Mouse (Mus musculus) hindbrain, embryonic 15.5 days (tissue): ENCODE data around the gene Tmem37. TPM values are rescaled to one million over a fixed set of nuclear protein-coding genes. Genes with fewer than 3 reads are reported as not detected.
"Not testable (repeated sequence)": the region's sequence is repeated elsewhere in the genome, so short reads cannot be mapped to it uniquely, and the experiment has no call there.

Source experiments
- ATAC-seq: fragments of 200-750 bp; cut with Nextera tagmentation; 2 replicates; pipeline ENCODE4 v1.8.0; 2017; ENCODE audit warnings: low read depth, moderate number of reproducible peaks, moderate TSS enrichment; ENCODE audit not compliant: low FRiP score
- H3K27ac ChIP-seq: fragments of 300-500 bp; sonication (generic); replicated peaks from 2 replicates; pipeline ENCODE4 v1.5.1; 2015; ENCODE audit warnings: mild to moderate bottlenecking, inconsistent platforms
- H3K27me3 ChIP-seq: fragments of 300-500 bp; sonication (generic); 2 replicates; pipeline ENCODE4 v1.6.1; 2015; ENCODE audit warnings: control low read depth, inconsistent platforms
- H3K36me3 ChIP-seq: fragments of 300-500 bp; sonication (generic); 2 replicates; pipeline ENCODE4 v1.6.1; 2015; ENCODE audit warnings: control low read depth, inconsistent platforms
- H3K4me1 ChIP-seq: fragments of 300-500 bp; sonication (generic); replicated peaks from 2 replicates; pipeline ENCODE4 v1.6.1; 2015; ENCODE audit warnings: control low read depth, inconsistent platforms
- H3K4me2 ChIP-seq: fragments of 300-500 bp; sonication (generic); 2 replicates; pipeline ENCODE4 v1.6.1; 2015; ENCODE audit warnings: moderate library complexity, mild to moderate bottlenecking, inconsistent platforms
- H3K4me3 ChIP-seq: fragments of 300-500 bp; sonication (generic); 2 replicates; pipeline ENCODE4 v1.5.1; 2015; ENCODE audit warnings: mild to moderate bottlenecking, inconsistent platforms
- H3K9ac ChIP-seq: fragments of 300-500 bp; sonication (generic); 2 replicates; pipeline ENCODE4 v1.6.1; 2015; ENCODE audit warnings: inconsistent platforms
- H3K9me3 ChIP-seq: fragments of 300-500 bp; sonication (generic); 2 replicates; pipeline ENCODE4 v1.6.1; 2016; ENCODE audit warnings: control low read depth, inconsistent platforms
- WGBS: fragments of 180-500 bp; shearing (Covaris S2); methylation state at CpG from one replicate; pipeline ENCODE4 v1.1.7; 2015; 5-methylcytosine and 5-hydroxymethylcytosine counted together
- polyA plus RNA-seq: library from polyadenylated mRNA; unstranded; fragments of >200 nt; fragmentation: Nextera tagmentation; extraction: Ambion mirVana; gene quantifications from 2 replicates; pipeline ENCODE4 v1.2.1, GENCODE M21; 2015

Tmem37 gene
- polyA plus RNA-seq, 1 experiment from 2014 or later = 7.6 TPM

DNA sequence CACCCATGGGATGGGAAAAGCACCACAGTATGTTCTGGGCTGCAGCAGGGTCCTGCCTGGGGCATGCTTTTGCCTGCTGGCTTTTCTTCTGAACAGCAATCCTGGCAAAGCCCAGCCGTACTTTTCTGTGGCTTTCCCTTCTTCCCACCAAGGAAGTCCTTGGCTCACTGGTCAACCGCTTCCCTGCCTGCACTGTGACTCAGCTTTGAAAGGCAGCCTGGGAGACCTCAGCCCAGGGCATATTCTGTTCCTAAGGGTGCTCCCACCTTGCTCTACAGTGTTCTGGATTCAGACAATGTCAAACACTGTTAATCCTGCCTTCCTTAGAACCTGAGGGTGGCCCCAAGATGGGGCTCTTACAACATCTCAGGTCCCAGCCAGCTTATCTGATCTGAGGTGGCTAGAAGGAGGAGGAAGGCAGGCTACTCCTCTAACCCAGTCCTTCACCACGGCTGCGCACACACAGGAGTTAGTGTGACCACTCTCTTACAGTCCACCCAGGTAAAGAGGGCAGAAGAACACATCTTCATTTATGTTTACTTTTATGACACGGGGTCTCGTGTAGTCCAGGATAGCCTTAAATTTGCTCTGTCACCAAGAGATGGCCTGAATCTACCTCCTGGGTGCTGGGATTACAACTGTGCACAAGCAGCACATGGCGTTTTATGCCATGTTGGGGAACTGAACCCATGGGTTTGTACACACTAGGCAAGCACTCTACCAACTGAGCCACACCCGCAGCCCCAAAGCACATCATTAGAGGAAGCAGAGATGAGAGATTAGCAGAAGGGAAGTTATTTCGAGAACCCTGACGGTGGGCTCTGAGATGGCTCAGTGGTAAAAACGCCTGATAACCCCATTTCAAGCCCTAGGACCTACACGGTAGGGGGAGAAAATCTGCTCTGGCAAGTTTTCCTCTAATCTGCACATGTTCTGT is 38.6 kb upstream of the Tmem37 start:
- H3K9ac ChIP-seq = no peak overlapping the region
- H3K4me2 ChIP-seq = no peak overlapping the region
- H3K27ac ChIP-seq = no peak overlapping the region
- H3K27me3 ChIP-seq = no peaks in the 10 kb centered on the region
- H3K36me3 ChIP-seq = peaks cover 12% of the 10 kb centered on the region
- H3K4me3 ChIP-seq = no peak overlapping the region
- H3K4me1 ChIP-seq = 0 out of 2 replicates have a peak, but pooled peaks cover 9% of the 10 kb centered on the region
- 94% methylated on average over 12 of the region's 12 CpGs for WGBS
- no peak for ATAC-seq
- H3K9me3 ChIP-seq = no peaks in the 10 kb centered on the region

DNA sequence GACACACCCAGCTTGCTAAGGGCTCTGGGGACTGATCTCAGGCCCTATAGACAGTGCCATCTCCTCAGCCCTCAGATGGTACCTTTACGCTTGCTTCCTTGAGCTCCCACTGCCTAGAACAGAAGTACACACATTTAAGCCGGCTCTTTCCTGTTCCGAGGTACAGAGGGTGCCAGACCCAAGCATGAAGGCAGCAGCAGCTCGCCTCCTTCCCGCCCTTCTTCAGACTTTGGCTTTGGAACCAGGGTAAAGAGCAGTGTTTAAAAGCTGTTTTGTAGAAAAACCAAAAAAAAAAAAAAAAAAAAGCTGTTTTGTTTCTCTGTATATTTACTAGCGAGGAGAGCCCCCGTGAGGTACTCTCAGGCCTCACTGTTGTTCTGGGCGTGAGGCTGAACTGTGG is 37.9 kb upstream of the Tmem37 start:
- Histone ChIP-seq H3K4me2 (no peak overlapping the region), H3K27me3 (no peaks in the 10 kb centered on the region), H3K4me3 (no peak overlapping the region), H3K27ac (no peak overlapping the region), H3K9me3 (no peaks in the 10 kb centered on the region), H3K9ac (no peak overlapping the region), H3K36me3 (peaks cover 12% of the 10 kb centered on the region), H3K4me1 (0 out of 2 replicates have a peak, but pooled peaks cover 4% of the 10 kb centered on the region)
- WGBS = 84% methylated on average over 8 of the region's 8 CpGs
- ATAC-seq = no peak

DNA sequence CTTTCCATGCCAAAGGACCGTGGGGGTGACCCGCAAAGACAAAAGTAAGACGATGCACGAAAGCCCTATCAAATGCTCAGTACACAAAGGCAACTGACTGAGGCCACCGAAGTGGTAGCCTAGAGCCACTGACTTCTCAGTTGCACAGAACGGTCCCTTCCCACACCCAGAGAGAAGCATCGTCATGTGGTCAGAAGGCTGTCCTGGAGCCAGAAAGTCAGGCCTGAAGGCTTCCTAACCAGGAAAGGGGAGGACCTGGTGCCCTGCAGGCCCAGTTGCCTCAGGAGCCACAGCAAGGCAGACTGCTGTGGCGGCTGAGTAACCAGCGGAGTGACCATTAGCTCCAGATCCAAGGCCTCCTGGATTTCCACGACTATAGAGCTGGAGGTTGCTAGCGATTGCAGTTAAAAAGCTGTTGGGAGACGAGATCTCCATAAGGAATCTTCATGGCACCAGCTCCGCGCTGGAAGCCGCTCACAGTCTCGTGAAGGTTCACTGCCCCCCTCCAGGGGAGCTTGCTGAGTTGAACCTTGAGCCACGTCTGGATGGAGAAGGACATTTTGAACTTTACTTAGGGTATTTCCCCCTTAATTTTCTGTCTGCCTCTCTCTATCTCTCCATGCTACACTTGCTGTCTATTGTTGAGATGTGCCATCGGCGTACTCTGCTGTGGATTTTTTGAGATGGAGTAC is 36.0 kb upstream of the Tmem37 start:
- H3K4me1 ChIP-seq = 0 out of 2 replicates have a peak, but pooled peaks cover 1% of the 10 kb centered on the region
- no peak overlapping the region for H3K4me2 ChIP-seq
- ATAC-seq = no peak
- H3K9ac ChIP-seq = no peak overlapping the region
- WGBS = 89% methylated on average over 19 of the region's 19 CpGs
- H3K36me3 ChIP-seq = peaks cover 11% of the 10 kb centered on the region
- H3K27ac ChIP-seq = no peak overlapping the region
- H3K27me3 ChIP-seq = no peaks in the 10 kb centered on the region
- H3K9me3 ChIP-seq = no peaks in the 10 kb centered on the region
- no peak overlapping the region for H3K4me3 ChIP-seq

DNA sequence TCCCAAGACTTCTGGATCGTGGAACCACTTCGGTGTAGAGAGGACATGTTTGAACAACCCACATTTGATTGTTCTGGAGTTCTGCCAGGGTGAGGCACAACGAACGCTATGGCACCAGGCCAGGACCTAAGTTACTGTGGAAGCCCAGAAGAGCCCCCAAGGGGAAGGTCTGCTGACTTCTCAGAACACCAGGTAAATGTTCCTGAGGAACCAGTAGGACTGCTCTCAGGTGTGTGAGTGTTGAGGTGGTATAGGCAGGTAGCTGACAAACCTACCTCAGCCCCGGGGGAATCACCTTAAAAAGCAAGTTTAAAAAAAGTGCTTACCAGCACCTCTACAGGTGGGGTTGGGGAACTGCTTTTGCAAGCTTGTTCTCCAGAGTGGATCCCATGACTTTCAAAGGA is 31.7 kb upstream of the Tmem37 start:
- no peak for ATAC-seq
- 69% methylated on average over 5 of the region's 5 CpGs for WGBS
- no peak overlapping the region for H3K4me3 ChIP-seq
- no peak overlapping the region for H3K9ac ChIP-seq
- no peak overlapping the region for H3K4me2 ChIP-seq
- H3K36me3 ChIP-seq = no peaks in the 10 kb centered on the region
- no peaks in the 10 kb centered on the region for H3K4me1 ChIP-seq
- H3K27ac ChIP-seq = no peak overlapping the region
- H3K9me3 ChIP-seq = no peaks in the 10 kb centered on the region
- H3K27me3 ChIP-seq = no peaks in the 10 kb centered on the region

DNA sequence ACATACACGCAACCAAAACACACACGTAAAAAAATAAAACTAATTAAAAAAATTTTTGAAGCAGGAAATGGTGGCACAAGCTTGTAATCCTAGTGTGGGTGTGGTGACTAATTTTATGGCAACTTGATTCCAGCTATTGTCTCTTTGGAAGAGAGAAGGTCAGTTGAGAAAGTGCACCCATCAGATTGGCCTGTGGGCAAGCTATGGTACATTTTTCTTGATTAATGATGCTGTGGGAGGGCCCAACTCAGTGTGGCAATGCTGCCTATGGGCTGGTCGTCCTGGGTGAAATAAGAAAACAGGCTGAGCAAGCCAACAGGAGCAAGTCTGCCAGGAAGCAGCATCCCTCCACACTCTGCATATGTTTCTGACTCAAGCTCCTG is 27.3 kb upstream of the Tmem37 start:
- no peak overlapping the region for H3K4me3 ChIP-seq
- ATAC-seq = no peak
- H3K27ac ChIP-seq = no peak overlapping the region
- H3K9me3 ChIP-seq = no peaks in the 10 kb centered on the region
- no peak overlapping the region for H3K9ac ChIP-seq
- no peaks in the 10 kb centered on the region for H3K36me3 ChIP-seq
- no peaks in the 10 kb centered on the region for H3K4me1 ChIP-seq
- no peak overlapping the region for H3K4me2 ChIP-seq
- no peaks in the 10 kb centered on the region for H3K27me3 ChIP-seq
- WGBS = 87% methylated on average over 3 of the region's 3 CpGs

DNA sequence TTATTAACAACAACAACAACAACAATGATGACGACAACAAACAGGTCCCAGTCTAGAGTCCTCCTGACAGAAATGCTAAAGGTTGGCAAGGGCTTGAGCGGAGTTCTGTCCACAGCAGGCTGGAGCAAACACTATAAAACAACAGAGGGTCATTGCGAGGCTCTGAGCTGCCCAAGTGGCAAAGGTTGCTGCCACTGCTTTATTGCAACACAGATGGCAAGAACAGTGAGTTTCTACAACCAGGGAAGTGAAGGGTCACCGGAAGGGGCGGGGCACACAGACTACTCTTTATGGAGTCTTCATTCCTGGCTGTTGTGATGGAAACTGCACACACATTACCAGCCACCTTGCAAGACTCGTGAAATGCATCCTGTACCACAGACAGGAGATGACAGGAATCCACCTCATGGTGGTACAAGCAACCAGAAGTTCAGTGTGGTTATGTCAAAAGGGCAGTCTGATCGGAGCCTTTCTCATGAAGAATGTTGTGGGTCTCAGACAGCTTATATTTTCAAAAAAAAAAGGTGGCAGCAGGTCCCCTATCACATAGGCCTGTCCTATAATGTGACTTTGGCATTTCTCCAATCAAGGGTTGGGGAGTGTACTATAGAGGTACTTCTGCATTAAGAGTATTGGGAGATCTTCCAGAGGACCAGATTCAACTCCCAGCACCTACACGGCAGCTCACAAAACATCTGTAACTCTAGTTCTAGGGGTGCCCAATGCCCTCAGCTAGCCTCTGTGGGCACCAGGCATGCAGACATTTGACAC is 26.8 kb upstream of the Tmem37 start:
- Histone ChIP-seq H3K4me2 (no peak overlapping the region), H3K4me3 (no peak overlapping the region), H3K36me3 (no peaks in the 10 kb centered on the region), H3K4me1 (no peaks in the 10 kb centered on the region), H3K27me3 (no peaks in the 10 kb centered on the region), H3K9ac (no peak overlapping the region), H3K9me3 (no peaks in the 10 kb centered on the region), H3K27ac (no peak overlapping the region)
- WGBS = 75% methylated on average over 8 of the region's 8 CpGs
- no peak for ATAC-seq

DNA sequence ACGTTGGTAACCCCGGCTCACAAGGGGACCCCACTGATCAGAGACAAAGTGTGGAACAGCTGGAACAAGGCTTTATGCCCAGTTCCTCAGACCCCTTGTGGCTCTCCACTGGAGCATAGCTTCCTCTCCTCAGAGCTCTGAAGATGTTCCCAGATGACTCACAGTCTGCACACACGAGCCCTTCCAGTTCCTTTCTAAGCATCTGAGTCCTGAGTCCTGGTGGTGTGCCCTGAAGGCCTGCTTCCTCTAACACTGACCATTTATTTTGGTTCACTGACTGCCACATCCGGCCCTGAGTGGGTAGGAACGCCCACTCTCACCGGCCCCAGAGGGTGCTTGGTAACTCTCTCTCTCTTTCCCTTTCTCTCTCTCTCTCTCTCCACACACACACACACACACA is 25.6 kb upstream of the Tmem37 start:
- WGBS = 65% methylated on average over 6 of the region's 6 CpGs
- H3K27me3 ChIP-seq = no peaks in the 10 kb centered on the region
- H3K4me2 ChIP-seq = no peak overlapping the region
- no peaks in the 10 kb centered on the region for H3K9me3 ChIP-seq
- ATAC-seq = no peak
- no peak overlapping the region for H3K27ac ChIP-seq
- H3K9ac ChIP-seq = no peak overlapping the region
- H3K4me3 ChIP-seq = no peak overlapping the region
- H3K36me3 ChIP-seq = no peaks in the 10 kb centered on the region
- H3K4me1 ChIP-seq = no peaks in the 10 kb centered on the region

DNA sequence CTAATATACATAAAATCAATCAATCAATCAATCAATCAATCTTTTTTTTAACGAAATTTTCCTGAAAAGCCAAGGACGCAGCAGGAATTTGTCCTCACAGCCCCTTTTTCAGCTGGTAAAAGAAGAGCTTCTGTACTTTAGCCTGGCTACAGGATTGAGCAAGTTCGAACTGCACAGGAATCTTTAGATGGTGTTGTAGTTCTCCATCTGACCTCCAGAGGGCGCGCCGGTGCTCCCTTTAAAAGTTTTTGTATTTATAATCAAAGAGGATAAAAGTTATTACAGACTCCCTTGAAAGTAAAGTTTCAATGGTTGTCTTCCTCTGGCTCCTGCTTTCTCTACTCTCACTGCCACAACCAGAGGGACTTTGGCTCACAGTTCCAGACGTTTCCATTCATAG is 24.5 kb upstream of the Tmem37 start:
- Histone ChIP-seq H3K9me3 (no peaks in the 10 kb centered on the region), H3K36me3 (no peaks in the 10 kb centered on the region), H3K4me1 (no peaks in the 10 kb centered on the region), H3K4me2 (no peak overlapping the region), H3K4me3 (no peak overlapping the region), H3K27ac (no peak overlapping the region), H3K27me3 (no peaks in the 10 kb centered on the region), H3K9ac (no peak overlapping the region)
- no peak for ATAC-seq
- WGBS = 17% methylated on average over 7 of the region's 7 CpGs

DNA sequence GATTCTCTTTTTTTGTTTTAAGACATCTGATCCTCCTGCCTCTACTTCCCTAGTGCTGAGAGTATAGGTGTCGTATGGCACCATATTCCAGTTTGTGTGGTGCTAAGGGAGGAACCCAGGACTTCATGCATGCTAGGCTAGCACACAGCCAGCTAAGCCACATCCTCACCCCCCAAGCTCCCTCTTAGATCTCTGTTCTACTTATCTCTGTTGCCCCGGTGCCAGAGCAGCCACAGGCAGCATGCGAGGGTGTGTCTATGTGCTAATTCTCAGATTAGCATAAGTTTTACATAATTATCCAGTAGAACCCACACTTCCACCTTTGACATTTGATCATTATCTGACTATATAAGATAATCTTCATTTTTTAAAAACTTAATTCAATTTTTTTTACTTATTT is 21.0 kb upstream of the Tmem37 start:
- H3K9ac ChIP-seq = no peak overlapping the region
- no peak overlapping the region for H3K4me2 ChIP-seq
- H3K36me3 ChIP-seq = no peaks in the 10 kb centered on the region
- H3K9me3 ChIP-seq = no peaks in the 10 kb centered on the region
- H3K4me3 ChIP-seq = no peak overlapping the region
- no peaks in the 10 kb centered on the region for H3K27me3 ChIP-seq
- no peak for ATAC-seq
- H3K27ac ChIP-seq = no peak overlapping the region
- H3K4me1 ChIP-seq = no peaks in the 10 kb centered on the region
- WGBS = 68% methylated on average over 3 of the region's 3 CpGs

DNA sequence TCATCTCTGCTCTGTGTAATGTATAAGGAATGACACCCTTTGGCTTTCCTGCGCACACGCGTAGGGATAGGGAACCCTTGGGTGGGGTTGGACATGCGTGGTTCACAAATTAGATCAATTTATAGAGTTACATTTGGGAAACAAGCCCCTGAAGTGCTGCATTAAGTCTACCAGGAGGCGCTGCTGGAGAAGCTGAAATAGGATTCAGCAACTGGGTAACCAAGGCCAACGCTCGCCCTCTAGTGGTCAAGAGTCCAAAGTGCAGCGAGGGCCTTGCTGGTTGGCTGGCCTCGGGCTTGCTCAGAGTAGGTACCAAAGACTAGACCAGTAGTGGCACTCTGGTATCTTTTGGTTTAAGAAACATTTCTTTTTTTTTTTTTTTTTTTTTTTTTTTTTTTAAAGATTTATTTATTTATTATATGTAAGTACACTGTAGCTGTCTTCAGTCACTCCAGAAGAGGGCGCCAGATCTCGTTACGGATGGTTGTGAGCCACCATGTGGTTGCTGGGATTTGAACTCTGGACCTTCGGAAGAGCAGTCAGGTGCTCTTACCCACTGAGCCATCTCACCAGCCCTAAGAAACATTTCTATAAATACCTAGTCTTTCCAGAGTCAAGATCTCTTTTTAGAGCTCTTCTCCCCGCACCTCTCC is 19.7 kb upstream of the Tmem37 start:
- WGBS = 60% methylated on average over 12 of the region's 14 CpGs
- H3K9me3 ChIP-seq, H3K27me3 ChIP-seq, H3K4me1 ChIP-seq, H3K27ac ChIP-seq, H3K36me3 ChIP-seq, H3K4me2 ChIP-seq, H3K4me3 ChIP-seq, H3K9ac ChIP-seq: not testable (repeated sequence)
- ATAC-seq = peak; percentile 48; the same call in 1 of the 2 replicates

DNA sequence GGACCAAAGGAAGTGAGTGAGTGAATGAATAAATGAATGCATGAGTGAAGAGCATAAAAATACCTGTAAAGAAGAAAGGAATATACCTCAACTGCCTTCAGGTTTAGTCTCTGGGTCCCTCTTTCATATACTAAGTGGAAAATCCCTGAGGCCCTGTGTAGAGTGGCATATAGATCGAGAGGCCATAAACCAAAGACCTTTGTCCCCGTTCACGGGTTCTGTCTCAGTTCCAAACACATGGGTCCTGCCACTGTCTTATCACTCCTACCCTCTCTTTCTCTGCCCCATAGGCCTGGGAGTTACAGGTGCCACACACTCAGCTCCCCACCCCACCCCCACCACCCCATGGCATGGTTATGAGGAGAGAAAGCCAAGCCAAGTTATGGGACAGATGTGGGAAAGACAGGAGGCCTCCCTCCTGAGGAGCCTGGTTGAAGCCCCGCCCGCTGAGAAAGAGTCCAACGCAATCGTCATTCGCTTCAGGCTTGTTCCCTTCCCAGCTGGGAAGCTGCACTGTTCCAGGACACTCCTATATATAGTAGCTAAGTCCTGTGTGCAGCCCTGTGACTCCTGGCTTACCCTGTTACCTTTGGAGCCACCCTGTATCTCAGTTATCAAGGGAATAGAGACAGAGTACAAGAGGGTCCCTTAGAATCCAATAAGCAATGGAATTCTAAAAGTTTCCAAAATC is 17.2 kb upstream of the Tmem37 start:
- Histone ChIP-seq H3K4me3 (no peak overlapping the region), H3K9me3 (no peaks in the 10 kb centered on the region), H3K4me2 (no peak overlapping the region), H3K9ac (no peak overlapping the region), H3K27me3 (no peaks in the 10 kb centered on the region), H3K36me3 (no peaks in the 10 kb centered on the region), H3K4me1 (no peaks in the 10 kb centered on the region), H3K27ac (no peak overlapping the region)
- 91% methylated on average over 8 of the region's 8 CpGs for WGBS
- ATAC-seq = no peak
